Mouse (Mus musculus) liver, embryonic 14.5 days (tissue): ENCODE measurements around the gene Zfyve26.

Experiments
- CTCF ChIP-seq: IDR thresholded peaks from 2 replicates; pipeline ENCODE4 v1.5.1; 2016; ENCODE audit warnings: antibody characterized with exemption, low read depth, control low read depth
- EP300 ChIP-seq: IDR thresholded peaks from 2 replicates; pipeline ENCODE4 v1.6.1; 2016; ENCODE audit warnings: antibody characterized with exemption, low read depth

GRCm38 (mm10) chr12:79242921-79243320 is 53.2 kb downstream of the Zfyve26 start:
- TF ChIP-seq CTCF (no peak), EP300 (no peak)
